Mouse (Mus musculus) MEL (cell line): ENCODE measurements at regions not wholly inside any gene's neighbourhood (a gene's known extent, or its start where the extent isn't known, plus 50 kb on each side); places are given as distances from the start of the nearest gene placed in this dataset.

Source experiments
- DNase-seq: peaks from one replicate; pipeline ENCODE4 v3.0.0; 2011; ENCODE audit warnings: low read depth, low spot score
- H3K27ac ChIP-seq: 2 replicates; pipeline ENCODE4 v1.5.1; 2012; ENCODE audit warnings: low read depth, mild to moderate bottlenecking, control low read depth, low read length, moderate library complexity; ENCODE audit not compliant: control insufficient read depth
- H3K27me3 ChIP-seq, 2 experiments: fragments of 150-350 bp in 1 of 2; sonication (generic) in 1 of 2; 2 replicates each; pipeline ENCODE4 v1.6.1; 2012; ENCODE audit warnings: low read length in 2 of 2, mild to moderate bottlenecking in 2 of 2, improper control_type of control experiment in 1 of 2, moderate library complexity in 1 of 2; ENCODE audit not compliant: insufficient read depth in 2 of 2, control insufficient read depth in 1 of 2
- H3K36me3 ChIP-seq, 2 experiments: 2 replicates each; pipeline ENCODE4 v1.6.1; 2012 to 2014; ENCODE audit warnings: low read length in 2 of 2, improper control_type of control experiment in 1 of 2, inconsistent platforms in 1 of 2, mild to moderate bottlenecking in 1 of 2; ENCODE audit not compliant: insufficient read depth in 2 of 2, control insufficient read depth in 1 of 2
- H3K4me1 ChIP-seq, 2 experiments: fragments of 150-350 bp in 1 of 2; sonication (generic) in 1 of 2; 2 replicates each; pipeline ENCODE4 v1.6.1; 2012; ENCODE audit warnings: low read length in 2 of 2, improper control_type of control experiment in 1 of 2, mild to moderate bottlenecking in 1 of 2; ENCODE audit not compliant: insufficient read depth in 2 of 2, control insufficient read depth in 1 of 2
- H3K4me3 ChIP-seq, 2 experiments: fragments of 150-350 bp in 1 of 2; sonication (generic) in 1 of 2; 2 replicates each; pipeline ENCODE4 v1.5.1; 2012; ENCODE audit warnings: low read depth in 2 of 2, low read length in 2 of 2, mild to moderate bottlenecking in 2 of 2, moderate library complexity in 2 of 2, control low read depth in 1 of 2, improper control_type of control experiment in 1 of 2; ENCODE audit not compliant: control insufficient read depth in 1 of 2, insufficient read depth in 1 of 2
- H3K79me2 ChIP-seq: 2 replicates; pipeline ENCODE4 v1.6.1; 2012; ENCODE audit warnings: mild to moderate bottlenecking, low read length, moderate library complexity; ENCODE audit not compliant: control insufficient read depth, poor library complexity, insufficient read depth
- H3K9ac ChIP-seq: 2 replicates; pipeline ENCODE4 v1.6.1; 2012; ENCODE audit warnings: low read depth, mild to moderate bottlenecking, control low read depth, low read length, moderate library complexity; ENCODE audit not compliant: control insufficient read depth, poor library complexity, severe bottlenecking
- H3K9me3 ChIP-seq: fragments of 150-350 bp; sonication (generic); replicated peaks from 2 replicates; pipeline ENCODE4 v1.6.1; 2012; ENCODE audit warnings: mild to moderate bottlenecking, low read length, improper control_type of control experiment, moderate library complexity; ENCODE audit not compliant: insufficient read depth
- BHLHE40 ChIP-seq: IDR thresholded peaks from 2 replicates; pipeline ENCODE4 v1.6.1; 2012; ENCODE audit warnings: low read depth, mild to moderate bottlenecking, inconsistent platforms, low read length, improper control_type of control experiment, borderline replicate concordance
- CHD1 ChIP-seq: IDR thresholded peaks from 2 replicates; pipeline ENCODE4 v1.6.1; 2012; ENCODE audit warnings: low read depth, mild to moderate bottlenecking, inconsistent platforms, low read length, improper control_type of control experiment
- CTCF ChIP-seq, 3 experiments: IDR thresholded peaks in 2 of 3; conservative IDR thresholded peaks in 1 of 3; 2 replicates each; pipeline ENCODE4 v1.5.1; 2011 to 2012; ENCODE audit warnings: low read length in 3 of 3, low read depth in 2 of 3, mild to moderate bottlenecking in 2 of 3, improper control_type of control experiment in 1 of 3, inconsistent platforms in 1 of 3, mixed read lengths in 1 of 3, moderate library complexity in 1 of 3; ENCODE audit not compliant: control insufficient read depth in 1 of 3, insufficient read depth in 1 of 3, poor library complexity in 1 of 3, severe bottlenecking in 1 of 3
- E2F4 ChIP-seq: IDR thresholded peaks from 2 replicates; pipeline ENCODE4 v1.6.1; 2011; ENCODE audit warnings: low read depth, low read length, improper control_type of control experiment, borderline replicate concordance
- ELF1 ChIP-seq: IDR thresholded peaks from 2 replicates; pipeline ENCODE4 v1.6.1; 2014; ENCODE audit warnings: low read depth, mild to moderate bottlenecking, inconsistent platforms, low read length, improper control_type of control experiment, moderate library complexity
- EP300 ChIP-seq, 2 experiments: IDR thresholded peaks; 2 replicates each; pipeline ENCODE4 v1.6.1; 2011; ENCODE audit warnings: improper control_type of control experiment in 2 of 2, low read length in 2 of 2, low read depth in 1 of 2, mild to moderate bottlenecking in 1 of 2
- ETS1 ChIP-seq: IDR thresholded peaks from 2 replicates; pipeline ENCODE4 v1.6.1; 2012; ENCODE audit warnings: low read depth, mild to moderate bottlenecking, inconsistent platforms, low read length, improper control_type of control experiment, moderate library complexity
- GABPA ChIP-seq: IDR thresholded peaks from 2 replicates; pipeline ENCODE4 v1.6.1; 2012; ENCODE audit warnings: low read depth, mild to moderate bottlenecking, inconsistent platforms, low read length, improper control_type of control experiment, moderate library complexity
- HCFC1 ChIP-seq: IDR thresholded peaks from 2 replicates; pipeline ENCODE4 v1.6.1; 2012; ENCODE audit warnings: low read depth, mild to moderate bottlenecking, inconsistent platforms, low read length, improper control_type of control experiment, moderate library complexity
- JUND ChIP-seq: IDR thresholded peaks from 2 replicates; pipeline ENCODE4 v1.6.1; 2011; ENCODE audit warnings: low read depth, mild to moderate bottlenecking, improper control_type of control experiment, low read length
- MAX ChIP-seq: IDR thresholded peaks from 2 replicates; pipeline ENCODE4 v1.6.1; 2011; ENCODE audit warnings: low read length, improper control_type of control experiment
- MEF2A ChIP-seq: IDR thresholded peaks from 2 replicates; pipeline ENCODE4 v1.6.1; 2014; ENCODE audit warnings: low read depth, mild to moderate bottlenecking, inconsistent platforms, low read length, improper control_type of control experiment; ENCODE audit not compliant: poor library complexity, insufficient replicate concordance, severe bottlenecking; ENCODE audit errors: extremely low read depth
- MYB ChIP-seq: IDR thresholded peaks from 2 replicates; pipeline ENCODE4 v1.6.1; 2011; ENCODE audit warnings: mild to moderate bottlenecking, low read depth, low read length, improper control_type of control experiment
- MYC ChIP-seq: IDR thresholded peaks from 2 replicates; pipeline ENCODE4 v1.6.1; 2011; ENCODE audit warnings: low read depth, mild to moderate bottlenecking, low read length, improper control_type of control experiment, moderate library complexity
- NELFE ChIP-seq: IDR thresholded peaks from 2 replicates; pipeline ENCODE4 v1.6.1; 2011; ENCODE audit warnings: low read depth, low read length, improper control_type of control experiment
- NRF1 ChIP-seq: IDR thresholded peaks from 2 replicates; pipeline ENCODE4 v1.6.1; 2014; ENCODE audit warnings: low read depth, mild to moderate bottlenecking, inconsistent platforms, low read length, improper control_type of control experiment, moderate library complexity; ENCODE audit not compliant: poor library complexity, insufficient read depth, severe bottlenecking
- POLR2A ChIP-seq, 2 experiments: IDR thresholded peaks; 2 replicates each; pipeline ENCODE4 v1.6.1; 2011 to 2012; ENCODE audit warnings: low read length in 2 of 2, mild to moderate bottlenecking in 2 of 2, control low read depth in 1 of 2, improper control_type of control experiment in 1 of 2, low read depth in 1 of 2, moderate library complexity in 1 of 2; ENCODE audit not compliant: control insufficient read depth in 1 of 2, insufficient read depth in 1 of 2, poor library complexity in 1 of 2
- SMC3 ChIP-seq: IDR thresholded peaks from 2 replicates; pipeline ENCODE4 v1.6.1; 2011; ENCODE audit warnings: low read depth, low read length, improper control_type of control experiment
- TAL1 ChIP-seq: IDR thresholded peaks from 2 replicates; pipeline ENCODE4 v1.6.1; 2012; ENCODE audit warnings: mild to moderate bottlenecking, inconsistent platforms, low read length, moderate library complexity, mixed read lengths
- TBP ChIP-seq: IDR thresholded peaks from 2 replicates; pipeline ENCODE4 v1.8.0; 2011; ENCODE audit warnings: low read depth, low read length, improper control_type of control experiment
- USF2 ChIP-seq, 2 experiments: IDR thresholded peaks; 2 replicates each; pipeline ENCODE4 v1.6.1; 2011 to 2012; ENCODE audit warnings: improper control_type of control experiment in 2 of 2, low read length in 2 of 2, borderline replicate concordance in 1 of 2, inconsistent platforms in 1 of 2, low read depth in 1 of 2, mild to moderate bottlenecking in 1 of 2; ENCODE audit not compliant: insufficient read depth in 1 of 2
- ZC3H11A ChIP-seq: IDR thresholded peaks from 2 replicates; pipeline ENCODE4 v1.6.1; 2012; ENCODE audit warnings: low read depth, mild to moderate bottlenecking, inconsistent platforms, low read length, improper control_type of control experiment
- ZKSCAN1 ChIP-seq: IDR thresholded peaks from 2 replicates; pipeline ENCODE4 v1.6.1; 2012; ENCODE audit warnings: low read depth, mild to moderate bottlenecking, inconsistent platforms, low read length, improper control_type of control experiment, moderate library complexity
- ZNF384 ChIP-seq: IDR thresholded peaks from 2 replicates; pipeline ENCODE4 v1.6.1; 2012; ENCODE audit warnings: low read depth, mild to moderate bottlenecking, inconsistent platforms, low read length, improper control_type of control experiment

- H3K9me3 ChIP-seq = no peaks in the 10 kb centered on the region
- TF ChIP-seq JUND = no peak
- TF ChIP-seq CHD1 = no peak
- no peak for TF ChIP-seq E2F4
- no peak for TF ChIP-seq TBP
- no peak for TF ChIP-seq EP300 (IDR thresholded peaks at IDR 0.05; ENCODE audit: low read depth in 1 of 2, low read length in 2 of 2)
- no peak overlapping the region for H3K4me3 ChIP-seq
- H3K4me1 ChIP-seq = no peaks in the 10 kb centered on the region
- H3K9ac ChIP-seq = no peak overlapping the region
- no peaks in the 10 kb centered on the region for H3K27me3 ChIP-seq
- H3K79me2 ChIP-seq = no peaks in the 10 kb centered on the region
- H3K36me3 ChIP-seq = no peaks in the 10 kb centered on the region
- DNase-seq = no peak
- no peak overlapping the region for H3K27ac ChIP-seq
Observed at GRCm38 (mm10) chr3:38585509-38585908, 100.9 kb upstream of the Ankrd50 start.

- no peak overlapping the region for H3K9ac ChIP-seq
- no peaks in the 10 kb centered on the region for H3K36me3 ChIP-seq
- no peak overlapping the region for H3K27ac ChIP-seq
- no peaks in the 10 kb centered on the region for H3K9me3 ChIP-seq
- H3K4me3 ChIP-seq = no peak overlapping the region
- no peaks in the 10 kb centered on the region for H3K79me2 ChIP-seq
- no peaks in the 10 kb centered on the region for H3K4me1 ChIP-seq
- no peaks in the 10 kb centered on the region; a peak in 1 of 4 replicates for H3K27me3 ChIP-seq
- no peak for DNase-seq
- TF ChIP-seq MEF2A (no peak), ETS1 (no peak), JUND (no peak), HCFC1 (no peak), BHLHE40 (no peak), EP300 (IDR thresholded peaks at IDR 0.05; ENCODE audit: low read depth in 1 of 2, low read length in 2 of 2) (no peak), TAL1 (no peak), ZNF384 (no peak), ZC3H11A (no peak)
Observed at GRCm38 (mm10) chr3:38579781-38580180, 95.1 kb upstream of the Ankrd50 start.

DNA sequence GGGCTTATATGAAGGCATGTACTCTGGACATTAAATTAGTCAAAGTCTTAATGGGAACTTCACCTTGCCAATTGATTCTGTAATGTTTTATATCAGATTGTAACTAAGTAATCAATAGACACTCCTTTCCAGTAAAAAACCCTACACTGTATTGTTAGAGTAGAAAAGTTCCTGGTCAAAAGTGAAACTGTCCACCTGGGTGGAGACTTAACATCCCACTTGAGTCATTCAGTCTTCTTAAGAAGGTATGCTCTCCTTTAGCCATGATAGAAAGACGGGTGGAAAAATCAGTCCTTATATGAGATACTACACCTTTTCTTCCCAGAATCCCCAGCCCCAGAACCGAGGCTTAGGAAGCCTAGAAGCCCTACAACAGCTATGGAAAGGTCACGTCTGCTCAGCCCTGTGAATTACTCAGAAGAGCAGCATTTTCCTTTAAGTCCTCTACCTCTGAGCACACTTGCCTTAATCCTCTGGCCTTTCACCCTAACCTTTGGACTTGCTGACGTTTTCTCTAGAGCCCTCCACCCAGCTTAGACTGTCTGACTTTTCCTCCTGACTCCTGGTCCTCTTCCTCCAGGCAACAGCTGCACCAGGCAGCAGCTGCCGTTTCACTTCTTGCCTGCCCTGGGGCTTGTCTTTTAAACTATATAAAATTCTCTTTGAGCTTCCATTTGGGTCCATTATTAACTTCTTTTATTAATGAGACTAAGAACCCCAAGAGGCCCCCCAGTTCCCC is 93.4 kb upstream of the Ankrd50 start:
- Histone ChIP-seq H3K27me3 (no peaks in the 10 kb centered on the region; a peak in 1 of 4 replicates), H3K9ac (no peak overlapping the region), H3K79me2 (no peaks in the 10 kb centered on the region), H3K9me3 (no peaks in the 10 kb centered on the region), H3K4me1 (no peaks in the 10 kb centered on the region), H3K27ac (no peak overlapping the region), H3K4me3 (no peak overlapping the region), H3K36me3 (no peaks in the 10 kb centered on the region)
- no peak for DNase-seq
- no peak for TF ChIP-seq MYC
- no peak for TF ChIP-seq USF2 (IDR thresholded peaks at IDR 0.05; ENCODE audit: borderline replicate concordance in 1 of 2, insufficient read depth in 1 of 2, low read depth in 1 of 2, low read length in 2 of 2)
- no peak for TF ChIP-seq MYB
- TF ChIP-seq ETS1 = no peak
- no peak for TF ChIP-seq SMC3
- TF ChIP-seq E2F4 = no peak
- no peak for TF ChIP-seq NELFE
- TF ChIP-seq ZC3H11A = no peak
- TF ChIP-seq CTCF (IDR thresholded peaks at IDR 0.05 in 2 of 3, conservative IDR thresholded peaks at IDR 0.05 in 1 of 3; ENCODE audit: control insufficient read depth in 1 of 3, insufficient read depth in 1 of 3, low read depth in 2 of 3, low read length in 3 of 3, poor library complexity in 1 of 3, severe bottlenecking in 1 of 3) = no peak
- no peak for TF ChIP-seq ELF1
- no peak for TF ChIP-seq BHLHE40
- no peak for TF ChIP-seq NRF1
- no peak for TF ChIP-seq ZKSCAN1
- no peak for TF ChIP-seq CHD1
- no peak for TF ChIP-seq GABPA
- no peak for TF ChIP-seq MAX
- TF ChIP-seq POLR2A (IDR thresholded peaks at IDR 0.05; ENCODE audit: control insufficient read depth in 1 of 2, insufficient read depth in 1 of 2, low read depth in 1 of 2, low read length in 2 of 2, poor library complexity in 1 of 2) = no peak
